Mouse (Mus musculus) MEL (cell line): ENCODE data around the gene Cadps. TPM values are rescaled to one million over a fixed set of nuclear protein-coding genes. Genes with fewer than 3 reads are reported as not detected.

Source experiments
- DNase-seq: peaks from one replicate; pipeline ENCODE4 v3.0.0; 2011; ENCODE audit warnings: low read depth, low spot score
- H3K27ac ChIP-seq: 2 replicates; pipeline ENCODE4 v1.5.1; 2012; ENCODE audit warnings: low read depth, mild to moderate bottlenecking, control low read depth, low read length, moderate library complexity; ENCODE audit not compliant: control insufficient read depth
- H3K27me3 ChIP-seq, 2 experiments: fragments of 150-350 bp in 1 of 2; sonication (generic) in 1 of 2; 2 replicates each; pipeline ENCODE4 v1.6.1; 2012; ENCODE audit warnings: low read length in 2 of 2, mild to moderate bottlenecking in 2 of 2, improper control_type of control experiment in 1 of 2, moderate library complexity in 1 of 2; ENCODE audit not compliant: insufficient read depth in 2 of 2, control insufficient read depth in 1 of 2
- H3K36me3 ChIP-seq, 2 experiments: 2 replicates each; pipeline ENCODE4 v1.6.1; 2012 to 2014; ENCODE audit warnings: low read length in 2 of 2, improper control_type of control experiment in 1 of 2, inconsistent platforms in 1 of 2, mild to moderate bottlenecking in 1 of 2; ENCODE audit not compliant: insufficient read depth in 2 of 2, control insufficient read depth in 1 of 2
- H3K4me1 ChIP-seq, 2 experiments: fragments of 150-350 bp in 1 of 2; sonication (generic) in 1 of 2; 2 replicates each; pipeline ENCODE4 v1.6.1; 2012; ENCODE audit warnings: low read length in 2 of 2, improper control_type of control experiment in 1 of 2, mild to moderate bottlenecking in 1 of 2; ENCODE audit not compliant: insufficient read depth in 2 of 2, control insufficient read depth in 1 of 2
- H3K4me3 ChIP-seq, 2 experiments: fragments of 150-350 bp in 1 of 2; sonication (generic) in 1 of 2; 2 replicates each; pipeline ENCODE4 v1.5.1; 2012; ENCODE audit warnings: low read depth in 2 of 2, low read length in 2 of 2, mild to moderate bottlenecking in 2 of 2, moderate library complexity in 2 of 2, control low read depth in 1 of 2, improper control_type of control experiment in 1 of 2; ENCODE audit not compliant: control insufficient read depth in 1 of 2, insufficient read depth in 1 of 2
- H3K79me2 ChIP-seq: 2 replicates; pipeline ENCODE4 v1.6.1; 2012; ENCODE audit warnings: mild to moderate bottlenecking, low read length, moderate library complexity; ENCODE audit not compliant: control insufficient read depth, poor library complexity, insufficient read depth
- H3K9ac ChIP-seq: 2 replicates; pipeline ENCODE4 v1.6.1; 2012; ENCODE audit warnings: low read depth, mild to moderate bottlenecking, control low read depth, low read length, moderate library complexity; ENCODE audit not compliant: control insufficient read depth, poor library complexity, severe bottlenecking
- H3K9me3 ChIP-seq: fragments of 150-350 bp; sonication (generic); replicated peaks from 2 replicates; pipeline ENCODE4 v1.6.1; 2012; ENCODE audit warnings: mild to moderate bottlenecking, low read length, improper control_type of control experiment, moderate library complexity; ENCODE audit not compliant: insufficient read depth
- BHLHE40 ChIP-seq: IDR thresholded peaks from 2 replicates; pipeline ENCODE4 v1.6.1; 2012; ENCODE audit warnings: low read depth, mild to moderate bottlenecking, inconsistent platforms, low read length, improper control_type of control experiment, borderline replicate concordance
- E2F4 ChIP-seq: IDR thresholded peaks from 2 replicates; pipeline ENCODE4 v1.6.1; 2011; ENCODE audit warnings: low read depth, low read length, improper control_type of control experiment, borderline replicate concordance
- ELF1 ChIP-seq: IDR thresholded peaks from 2 replicates; pipeline ENCODE4 v1.6.1; 2014; ENCODE audit warnings: low read depth, mild to moderate bottlenecking, inconsistent platforms, low read length, improper control_type of control experiment, moderate library complexity
- HCFC1 ChIP-seq: IDR thresholded peaks from 2 replicates; pipeline ENCODE4 v1.6.1; 2012; ENCODE audit warnings: low read depth, mild to moderate bottlenecking, inconsistent platforms, low read length, improper control_type of control experiment, moderate library complexity
- JUND ChIP-seq: IDR thresholded peaks from 2 replicates; pipeline ENCODE4 v1.6.1; 2011; ENCODE audit warnings: low read depth, mild to moderate bottlenecking, improper control_type of control experiment, low read length
- MAX ChIP-seq: IDR thresholded peaks from 2 replicates; pipeline ENCODE4 v1.6.1; 2011; ENCODE audit warnings: low read length, improper control_type of control experiment
- MAZ ChIP-seq: IDR thresholded peaks from 2 replicates; pipeline ENCODE4 v1.6.1; 2012; ENCODE audit warnings: low read depth, mild to moderate bottlenecking, inconsistent platforms, low read length, improper control_type of control experiment
- MYB ChIP-seq: IDR thresholded peaks from 2 replicates; pipeline ENCODE4 v1.6.1; 2011; ENCODE audit warnings: mild to moderate bottlenecking, low read depth, low read length, improper control_type of control experiment
- MYC ChIP-seq: IDR thresholded peaks from 2 replicates; pipeline ENCODE4 v1.6.1; 2011; ENCODE audit warnings: low read depth, mild to moderate bottlenecking, low read length, improper control_type of control experiment, moderate library complexity
- NELFE ChIP-seq: IDR thresholded peaks from 2 replicates; pipeline ENCODE4 v1.6.1; 2011; ENCODE audit warnings: low read depth, low read length, improper control_type of control experiment
- NRF1 ChIP-seq: IDR thresholded peaks from 2 replicates; pipeline ENCODE4 v1.6.1; 2014; ENCODE audit warnings: low read depth, mild to moderate bottlenecking, inconsistent platforms, low read length, improper control_type of control experiment, moderate library complexity; ENCODE audit not compliant: poor library complexity, insufficient read depth, severe bottlenecking
- POLR2AphosphoS5 ChIP-seq: IDR thresholded peaks from 2 replicates; pipeline ENCODE4 v1.6.1; 2012; ENCODE audit warnings: low read depth, borderline replicate concordance, mild to moderate bottlenecking, inconsistent platforms, low read length, moderate library complexity, mixed read lengths
- RAD21 ChIP-seq: IDR thresholded peaks from 2 replicates; pipeline ENCODE4 v1.6.1; 2011; ENCODE audit warnings: mild to moderate bottlenecking, low read depth, low read length, improper control_type of control experiment
- RCOR1 ChIP-seq: IDR thresholded peaks from 2 replicates; pipeline ENCODE4 v1.6.1; 2012; ENCODE audit warnings: low read depth, mild to moderate bottlenecking, inconsistent platforms, low read length, improper control_type of control experiment
- SIN3A ChIP-seq: IDR thresholded peaks from 2 replicates; pipeline ENCODE4 v1.6.1; 2012; ENCODE audit warnings: low read length, improper control_type of control experiment, inconsistent platforms
- SMC3 ChIP-seq: IDR thresholded peaks from 2 replicates; pipeline ENCODE4 v1.6.1; 2011; ENCODE audit warnings: low read depth, low read length, improper control_type of control experiment
- TAL1 ChIP-seq: IDR thresholded peaks from 2 replicates; pipeline ENCODE4 v1.6.1; 2012; ENCODE audit warnings: mild to moderate bottlenecking, inconsistent platforms, low read length, moderate library complexity, mixed read lengths
- TBP ChIP-seq: IDR thresholded peaks from 2 replicates; pipeline ENCODE4 v1.8.0; 2011; ENCODE audit warnings: low read depth, low read length, improper control_type of control experiment
- ZKSCAN1 ChIP-seq: IDR thresholded peaks from 2 replicates; pipeline ENCODE4 v1.6.1; 2012; ENCODE audit warnings: low read depth, mild to moderate bottlenecking, inconsistent platforms, low read length, improper control_type of control experiment, moderate library complexity
- ZMIZ1 ChIP-seq: IDR thresholded peaks from 2 replicates; pipeline ENCODE4 v1.6.1; 2012; ENCODE audit warnings: low read depth, mild to moderate bottlenecking, inconsistent platforms, low read length, improper control_type of control experiment, moderate library complexity
- polyA plus RNA-seq, 2 experiments: library from polyadenylated mRNA; stranded (reverse) in 1 of 2; unstranded in 1 of 2; fragments of >175 nt in 1 of 2; fragments of >200 nt in 1 of 2; gene quantifications; 2 replicates each; pipeline versions ENCODE4 v1.2.1 to v1.2.4; 2012; ENCODE audit warnings: low replicate concordance in 2 of 2, low read depth in 1 of 2; ENCODE audit not compliant: insufficient read length in 2 of 2, insufficient read depth in 1 of 2, missing spikeins in 1 of 2
- total RNA-seq: library from RNA; depleted of rRNA; stranded (reverse); fragments of 300-350 nt; gene quantifications from 2 replicates; pipeline ENCODE4 v1.2.3, GENCODE M21; 2012

Cadps gene
- total and polyA plus RNA-seq, 3 experiments = not detected

DNA sequence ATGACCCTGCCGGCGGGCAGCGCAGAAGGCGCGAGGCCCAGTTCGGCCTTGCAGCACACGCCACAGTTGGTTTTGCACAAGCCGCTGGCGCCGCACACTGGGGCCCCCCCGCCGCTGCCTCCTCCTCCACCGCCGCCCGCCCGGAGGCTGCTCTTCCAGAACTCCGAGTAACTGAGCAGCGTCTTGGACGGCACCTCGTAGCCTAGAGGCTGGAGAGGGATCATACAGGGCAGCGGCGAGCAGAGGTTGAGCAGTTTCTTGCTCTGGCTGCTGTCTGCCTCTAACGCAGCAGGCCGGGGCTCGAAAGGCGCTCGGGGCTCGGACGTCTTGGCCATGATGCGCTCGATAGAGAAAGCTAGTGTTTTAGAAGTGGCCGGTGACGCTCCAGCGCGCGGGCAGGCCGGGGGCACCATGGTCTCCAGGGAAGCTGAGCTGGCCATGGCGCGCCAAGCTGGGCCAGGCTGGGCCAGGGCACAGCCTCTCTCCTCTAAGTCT lies 478.1 kb downstream of the Cadps start:
- no peaks in the 10 kb centered on the region for H3K4me1 ChIP-seq
- H3K9me3 ChIP-seq = no peaks in the 10 kb centered on the region
- no peak overlapping the region for H3K27ac ChIP-seq
- no peak for DNase-seq
- no peaks in the 10 kb centered on the region for H3K36me3 ChIP-seq
- no peaks in the 10 kb centered on the region for H3K79me2 ChIP-seq
- no peaks in the 10 kb centered on the region for H3K27me3 ChIP-seq
- H3K9ac ChIP-seq = no peak overlapping the region
- TF ChIP-seq MAZ (no peak), ELF1 (no peak), ZMIZ1 (no peak), HCFC1 (no peak), TAL1 (no peak), TBP (no peak), RAD21 (no peak)
- no peak overlapping the region for H3K4me3 ChIP-seq

DNA sequence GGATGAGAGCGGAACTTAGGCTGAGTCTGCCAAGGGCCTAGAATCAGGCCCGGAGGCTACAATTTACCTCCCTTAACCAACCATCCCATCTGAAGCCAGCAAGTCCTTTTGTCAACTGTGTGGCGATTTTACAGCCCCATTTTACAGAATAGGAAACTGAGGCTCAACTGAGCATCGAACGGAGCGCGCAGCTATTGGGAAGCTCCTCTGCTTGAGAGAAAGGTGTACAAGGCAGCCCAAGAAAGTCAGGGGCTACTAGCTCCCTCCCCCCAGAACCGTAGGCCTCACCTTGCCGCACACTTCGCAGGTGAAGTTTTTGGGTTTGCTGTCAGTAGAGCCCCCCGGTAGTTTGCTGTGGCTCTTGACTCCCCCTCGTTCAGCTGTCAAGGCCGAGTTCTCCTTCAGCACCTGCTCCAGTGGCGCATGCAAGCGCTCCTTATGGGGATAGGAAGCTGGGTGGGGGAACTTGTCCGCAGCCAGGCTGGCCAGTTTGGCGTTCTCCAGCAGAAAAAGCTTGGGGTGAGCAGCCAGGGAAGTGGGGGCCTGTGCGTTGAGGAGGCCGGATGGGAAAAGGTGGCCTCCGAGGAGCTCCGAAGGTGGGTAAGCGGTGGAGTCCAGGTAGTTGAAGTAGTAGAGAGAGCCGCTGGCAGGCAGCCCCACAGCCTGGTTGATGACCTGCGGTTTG lies 478.7 kb downstream of the Cadps start:
- H3K9me3 ChIP-seq = no peaks in the 10 kb centered on the region
- H3K4me1 ChIP-seq = no peaks in the 10 kb centered on the region
- no peak for DNase-seq
- H3K9ac ChIP-seq = no peak overlapping the region
- H3K79me2 ChIP-seq = no peaks in the 10 kb centered on the region
- no peaks in the 10 kb centered on the region for H3K27me3 ChIP-seq
- H3K4me3 ChIP-seq = no peak overlapping the region
- no peaks in the 10 kb centered on the region for H3K36me3 ChIP-seq
- no peak overlapping the region for H3K27ac ChIP-seq
- no peak for TF ChIP-seq SIN3A
- TF ChIP-seq POLR2AphosphoS5 = no peak
- no peak for TF ChIP-seq RCOR1

- Histone ChIP-seq H3K27ac (no peak overlapping the region), H3K4me1 (no peaks in the 10 kb centered on the region), H3K9me3 (no peaks in the 10 kb centered on the region), H3K36me3 (no peaks in the 10 kb centered on the region), H3K4me3 (no peak overlapping the region), H3K79me2 (no peaks in the 10 kb centered on the region), H3K9ac (no peak overlapping the region), H3K27me3 (no peaks in the 10 kb centered on the region)
- TF ChIP-seq JUND = no peak
- TF ChIP-seq E2F4 = no peak
- TF ChIP-seq NELFE = no peak
- TF ChIP-seq BHLHE40 = no peak
- no peak for TF ChIP-seq TBP
- TF ChIP-seq ELF1 = no peak
- TF ChIP-seq SMC3 = no peak
- no peak for TF ChIP-seq MAX
- no peak for TF ChIP-seq RCOR1
- no peak for TF ChIP-seq MYB
- no peak for TF ChIP-seq NRF1
- TF ChIP-seq MYC = no peak
- TF ChIP-seq ZKSCAN1 = no peak
- no peak for DNase-seq
Observed at GRCm38 (mm10) chr14:12343451-12343941, 479.4 kb downstream of the Cadps start.
